Mouse (Mus musculus): Measurements from ENCODE around the gene Rars.
"Not testable (repeated sequence)": the region's sequence is repeated elsewhere in the genome, so short reads cannot be mapped to it uniquely, and the experiment has no call there.

The Rars gene

DNA sequence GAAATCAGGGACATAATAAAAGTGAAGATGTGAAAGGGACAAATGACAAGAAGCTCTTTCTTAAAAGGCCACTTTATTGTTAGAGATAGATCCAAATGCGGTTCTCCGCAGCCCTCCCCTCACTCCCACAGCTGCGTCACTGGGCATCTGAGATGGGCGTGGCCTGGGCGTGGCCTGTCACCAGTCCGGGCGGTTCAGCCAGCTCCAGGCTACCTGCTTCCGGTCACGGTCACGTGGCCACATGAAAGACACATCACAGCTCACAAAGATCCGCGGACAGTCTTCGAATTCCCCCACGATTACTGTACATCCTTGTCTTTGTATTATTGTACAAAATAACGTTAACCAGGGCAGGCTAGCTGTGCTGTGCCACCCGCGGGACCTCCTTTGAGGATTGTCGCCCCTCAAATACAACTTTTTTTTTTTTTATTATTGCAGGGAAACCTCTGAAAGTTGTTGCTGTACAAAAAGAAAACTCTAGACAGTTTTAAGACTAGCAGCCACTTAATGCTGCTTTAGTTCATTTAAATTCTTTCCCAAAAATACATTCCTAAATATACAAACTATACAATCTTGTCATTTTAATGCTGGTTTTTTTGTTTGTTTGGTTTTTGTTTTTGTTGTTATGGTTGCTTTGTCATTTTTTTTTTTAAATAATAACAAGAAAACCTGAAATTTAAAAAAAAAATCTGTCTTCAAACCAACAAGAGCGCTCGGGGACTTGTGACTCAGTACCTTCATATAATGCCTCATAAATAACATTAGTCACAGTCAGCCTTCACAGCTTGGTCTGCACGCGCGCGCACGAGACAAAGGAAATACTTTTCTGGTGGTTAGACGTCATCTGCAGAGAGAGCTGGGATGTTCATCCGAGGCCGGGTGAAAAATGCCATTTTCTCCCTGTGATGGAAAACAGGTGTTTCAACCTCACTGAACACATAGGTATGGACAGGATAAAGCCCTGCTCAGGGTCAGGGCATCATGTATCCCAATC is 4.3 kb upstream of the Rars start:
- peak; percentile 56 to 63 for DNase-seq (ENCODE audit: low spot score in 2 of 2)

DNA sequence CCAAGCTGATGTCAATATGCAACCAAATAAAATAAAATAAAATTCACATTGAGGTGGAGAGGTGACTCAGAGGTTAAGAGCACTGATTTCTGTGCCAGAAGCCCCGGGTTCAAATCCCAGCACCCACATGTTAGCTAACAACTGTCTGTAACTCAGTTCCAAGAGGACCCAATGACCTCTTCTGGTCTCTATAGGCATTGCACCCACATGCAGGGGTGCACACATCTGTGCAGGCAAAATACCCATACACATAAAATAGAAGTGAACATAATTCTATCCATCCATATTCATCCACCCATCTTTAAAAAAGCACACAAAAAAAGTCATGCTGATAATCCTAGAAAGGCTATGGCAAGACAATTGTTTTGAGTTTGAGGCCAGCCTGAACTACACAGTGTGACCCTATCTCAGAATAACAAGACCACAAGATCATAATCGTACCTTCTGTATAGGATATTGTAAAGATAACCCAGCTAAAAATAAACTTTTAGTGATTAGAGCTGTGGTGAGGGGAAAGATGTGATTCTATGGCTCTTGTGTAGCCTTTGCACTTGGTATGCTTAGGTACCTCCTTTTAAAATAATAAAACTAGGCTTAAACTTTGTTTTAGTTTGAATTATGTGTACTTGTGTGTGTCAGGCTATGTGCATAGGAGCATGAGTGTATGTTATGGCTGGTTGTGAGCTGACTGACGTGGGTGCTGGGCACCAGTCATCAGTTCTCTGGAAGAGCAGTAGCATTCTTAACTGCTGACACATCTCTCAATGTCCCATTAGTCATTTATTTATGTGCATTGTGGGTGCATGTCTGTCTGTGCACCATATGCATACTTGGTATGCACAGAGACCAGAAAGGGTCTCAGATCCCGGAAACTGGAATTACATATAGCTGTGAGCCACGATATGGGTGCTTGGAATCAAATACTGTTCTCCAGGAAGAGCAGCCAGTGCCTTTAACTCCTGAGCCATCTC is 3.1 kb upstream of the Rars start:
- no peak for DNase-seq (ENCODE audit: low spot score in 2 of 2)

DNA sequence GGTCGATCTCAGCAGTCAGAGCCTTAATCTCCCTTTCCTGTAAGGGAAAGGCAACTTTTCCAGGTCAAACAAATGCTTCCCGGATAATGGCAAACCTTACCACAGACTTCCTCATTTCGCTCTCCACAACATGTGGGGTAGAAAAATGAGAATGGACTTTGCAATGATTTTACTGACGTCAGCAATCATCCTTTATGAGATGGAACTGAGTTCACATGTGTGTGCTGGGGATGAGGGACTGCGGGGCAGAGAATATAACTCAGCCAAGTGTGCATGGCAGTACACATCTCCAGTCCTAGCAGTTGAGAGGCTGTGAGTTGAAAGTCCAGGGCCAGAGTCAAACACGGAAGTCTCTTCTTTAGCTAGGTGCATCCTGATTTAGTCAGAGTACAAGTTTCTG is 1.0 kb downstream of the Rars start:
- no peak for DNase-seq (ENCODE audit: low spot score in 2 of 2)

DNA sequence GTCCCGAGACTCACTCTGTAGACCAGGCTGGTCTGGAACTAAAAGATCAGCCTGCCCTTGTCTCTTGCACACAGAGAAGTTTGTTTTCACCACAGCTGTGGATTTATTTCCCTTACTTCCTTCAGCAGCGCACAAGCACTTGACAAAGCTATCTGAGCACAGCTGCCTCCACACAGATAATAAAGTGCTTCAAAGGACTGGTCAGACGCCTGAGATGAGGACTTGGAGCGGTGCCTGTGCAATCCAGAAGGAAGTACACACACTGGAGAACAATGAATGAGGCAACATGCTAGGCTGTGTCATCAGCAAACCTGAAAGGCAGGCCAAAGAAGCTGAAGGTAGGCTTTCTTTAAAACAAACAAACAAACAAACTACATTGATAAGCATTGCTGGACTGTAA is 2.2 kb downstream of the Rars start:
- no peak for DNase-seq (ENCODE audit: low spot score in 2 of 2)

DNA sequence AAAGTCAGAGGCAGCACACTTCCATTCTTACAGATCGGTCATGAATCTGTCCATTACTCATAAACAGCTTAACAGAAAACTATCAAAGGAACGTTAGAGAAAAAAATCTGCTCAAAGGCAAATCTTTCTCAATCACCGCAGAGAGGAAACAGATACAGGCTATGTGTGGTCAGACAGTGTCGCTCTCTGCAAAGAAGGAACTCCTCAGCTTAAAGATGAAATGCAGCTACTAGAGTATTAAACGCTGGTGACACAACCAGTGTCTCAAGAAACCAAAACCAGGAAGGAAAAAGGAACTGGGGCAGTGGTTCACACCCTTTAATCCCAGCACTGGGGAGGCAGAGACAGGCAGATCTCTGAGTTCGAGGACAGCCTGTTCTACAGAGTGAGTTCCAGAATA is 6.6 kb downstream of the Rars start:
- no peak for DNase-seq (ENCODE audit: low spot score in 2 of 2)

DNA sequence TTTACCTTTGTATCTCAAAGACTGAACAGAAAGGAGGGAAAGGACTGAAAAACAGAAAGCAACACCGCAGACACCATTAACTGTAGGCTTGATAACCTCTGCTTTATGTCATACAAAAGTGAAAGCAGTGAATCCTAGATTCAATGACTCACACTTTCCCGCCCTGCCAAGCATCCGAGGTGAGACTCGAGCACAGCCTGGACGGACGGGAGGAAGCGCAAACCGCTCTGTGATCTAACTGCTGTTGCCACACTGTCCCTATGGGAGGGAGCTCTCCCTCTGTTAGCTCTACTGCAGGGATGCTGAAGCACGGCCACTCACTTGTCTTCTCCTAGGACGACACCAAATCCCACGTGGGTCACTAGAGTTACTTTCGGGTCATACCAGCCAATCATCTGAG is 18.0 kb downstream of the Rars start:
- DNase-seq (ENCODE audit: low spot score in 2 of 2) = no peak

DNA sequence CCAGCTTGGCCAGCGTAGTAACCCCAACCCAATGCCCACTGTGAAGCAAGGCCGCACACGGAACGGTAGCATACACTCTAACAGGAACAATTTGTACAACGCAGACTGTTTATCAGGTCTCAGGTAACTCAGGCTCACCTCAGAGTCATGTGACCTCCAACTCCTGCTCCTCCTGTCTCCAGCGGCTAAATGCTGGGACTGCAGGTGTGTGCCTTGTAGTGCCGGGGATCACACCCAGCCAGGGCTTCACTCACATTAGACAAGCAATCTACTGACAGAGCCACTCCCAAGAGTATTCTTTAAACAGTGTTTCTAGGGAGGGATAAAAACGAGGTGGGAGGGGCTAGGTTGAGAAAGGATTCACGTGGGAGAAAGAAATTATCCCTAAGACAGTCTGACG is 22.8 kb downstream of the Rars start:
- DNase-seq (ENCODE audit: low spot score in 2 of 2) = no peak

DNA sequence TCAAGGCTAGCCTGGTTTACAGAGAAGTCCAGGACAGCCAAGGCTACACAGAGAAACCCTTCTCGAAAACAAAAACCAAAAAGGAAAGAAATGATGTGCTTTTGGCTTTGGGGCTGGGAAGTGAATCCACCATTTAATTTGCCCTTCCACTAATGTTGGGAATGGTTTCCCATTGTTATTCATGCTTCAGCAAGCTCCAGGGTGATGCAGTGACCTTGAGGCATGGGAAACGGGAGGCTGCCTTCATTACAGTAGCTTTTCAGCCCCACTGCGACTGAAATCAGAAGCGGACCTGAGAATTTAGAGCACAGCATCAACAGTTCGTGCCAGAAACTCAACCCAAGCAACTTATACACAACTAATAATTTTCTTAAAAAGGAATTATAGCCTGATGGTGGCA is 33.0 kb downstream of the Rars start:
- DNase-seq (ENCODE audit: low spot score in 2 of 2) = no peak

DNA sequence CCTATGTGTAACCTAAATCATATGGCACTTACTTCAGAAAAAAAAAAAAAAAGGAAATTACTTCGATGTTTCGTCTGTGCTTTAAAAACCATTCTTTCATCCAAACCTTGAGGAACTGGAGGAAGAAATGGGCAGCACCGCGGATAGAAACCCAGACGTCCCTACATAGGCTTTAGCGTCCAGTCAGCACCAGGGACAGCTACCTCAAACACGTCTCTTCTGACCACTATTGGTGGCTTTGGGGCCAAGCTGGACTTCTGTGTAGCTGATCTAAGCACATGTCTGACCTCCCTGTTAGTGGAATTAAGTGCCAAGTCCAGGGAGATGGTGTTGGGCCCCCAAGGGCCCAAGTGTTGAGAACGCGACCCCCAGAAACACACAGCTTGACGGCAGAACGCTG is 35.4 kb downstream of the Rars start, which contains the start of gene Fbll1:
TSS of gene Fbll1 (minus strand) at position 11 of the 400 bp plus-strand sequence.
- DNase-seq (ENCODE audit: low spot score in 2 of 2) = no peak

DNA sequence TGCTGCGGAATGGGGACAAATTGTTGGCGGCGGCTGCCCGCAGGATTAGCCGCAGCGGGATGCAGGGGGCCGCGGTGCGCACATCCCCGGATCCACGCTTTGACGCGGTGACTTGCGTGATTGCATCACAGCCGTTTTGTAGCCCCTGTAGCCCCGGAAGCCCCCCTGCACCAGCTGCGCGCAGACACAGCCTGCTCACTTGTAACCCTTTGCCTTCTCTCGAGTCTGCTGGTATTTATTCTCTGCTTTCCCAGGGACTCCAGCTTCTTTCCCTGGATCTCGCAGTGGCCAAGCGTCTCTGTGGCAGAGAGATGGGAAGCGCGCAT is 35.8 kb downstream of the Rars start:
- peak in 1 of 2 experiments; percentile 12 for DNase-seq (ENCODE audit: low spot score in 2 of 2)

DNA sequence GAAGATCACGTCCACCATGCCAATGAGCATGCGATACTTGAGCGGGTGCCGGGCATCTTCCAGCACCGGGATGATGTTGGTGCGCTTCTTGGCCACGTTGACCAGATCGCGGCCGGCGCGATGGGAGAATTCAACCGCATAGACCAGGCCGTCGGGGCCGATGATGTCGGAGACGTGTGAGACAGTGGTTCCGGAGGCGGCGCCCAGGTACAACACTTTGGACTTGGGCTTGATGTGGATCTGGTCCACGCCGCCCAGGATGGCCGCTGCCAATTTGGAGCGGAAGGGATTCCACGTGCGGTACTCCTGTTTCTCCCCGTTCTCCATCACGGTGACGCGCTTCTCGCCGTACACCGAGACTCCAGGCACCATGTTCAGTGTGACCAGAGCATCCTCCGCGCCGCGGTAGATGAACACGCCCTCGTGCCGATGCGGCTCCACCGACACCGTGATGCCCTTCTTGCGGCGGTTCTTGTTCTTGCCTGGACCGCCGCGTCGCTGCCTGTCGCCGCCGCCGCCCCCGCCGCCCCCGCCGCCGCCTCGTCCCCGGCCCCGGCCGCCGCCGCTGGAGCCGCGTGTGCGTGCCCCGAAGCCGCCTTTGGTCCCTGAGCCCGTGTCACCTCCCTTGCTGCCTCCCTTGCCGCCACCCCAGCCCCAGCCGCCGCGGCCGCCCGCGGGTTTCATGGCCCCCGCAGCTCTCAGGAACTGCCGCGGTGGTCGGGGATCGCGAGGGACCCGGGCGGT is 36.4 kb downstream of the Rars start:
- DNase-seq (ENCODE audit: low spot score in 2 of 2) = no peak

DNA sequence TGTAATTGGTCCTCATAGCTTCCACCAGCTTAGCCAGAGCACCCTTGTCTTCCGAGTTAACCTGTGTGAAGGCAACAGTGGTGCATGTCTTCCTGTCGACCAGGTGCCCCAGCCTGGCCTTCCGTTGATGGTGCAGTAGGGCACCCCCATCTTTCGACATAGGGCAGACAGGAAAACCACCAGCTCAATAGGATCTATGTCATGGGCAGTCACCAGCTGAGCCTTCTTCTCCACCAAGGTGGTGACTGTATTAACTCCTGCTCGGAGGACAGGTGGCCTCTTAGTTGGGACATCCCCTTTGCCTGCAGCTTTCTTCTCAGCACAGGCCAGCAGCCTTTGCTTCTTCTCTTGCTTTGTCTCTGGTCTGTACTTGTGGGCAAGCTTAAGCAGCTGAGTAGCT is 41.5 kb downstream of the Rars start:
- not testable (repeated sequence) for DNase-seq (ENCODE audit: low spot score in 2 of 2)

DNA sequence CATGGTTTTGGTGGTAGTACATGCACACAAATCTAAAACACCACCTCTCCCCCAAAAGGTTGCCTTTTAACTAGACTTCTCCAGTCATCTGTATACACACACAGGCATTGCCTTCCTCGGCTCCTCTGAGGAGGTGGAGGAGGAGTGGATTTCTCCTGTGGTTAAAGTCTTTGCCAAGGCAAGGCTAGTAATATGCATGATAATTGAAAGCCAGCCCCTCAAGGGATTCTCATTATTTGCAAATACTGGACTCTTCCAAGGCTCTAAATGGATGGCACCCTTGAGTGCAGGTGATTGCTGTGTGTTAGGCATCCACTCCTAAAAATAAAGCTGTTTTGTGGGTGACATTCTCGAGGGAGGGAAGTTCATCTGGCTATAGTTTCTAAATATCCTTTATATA is 45.9 kb downstream of the Rars start:
- DNase-seq (ENCODE audit: low spot score in 2 of 2) = no peak

DNA sequence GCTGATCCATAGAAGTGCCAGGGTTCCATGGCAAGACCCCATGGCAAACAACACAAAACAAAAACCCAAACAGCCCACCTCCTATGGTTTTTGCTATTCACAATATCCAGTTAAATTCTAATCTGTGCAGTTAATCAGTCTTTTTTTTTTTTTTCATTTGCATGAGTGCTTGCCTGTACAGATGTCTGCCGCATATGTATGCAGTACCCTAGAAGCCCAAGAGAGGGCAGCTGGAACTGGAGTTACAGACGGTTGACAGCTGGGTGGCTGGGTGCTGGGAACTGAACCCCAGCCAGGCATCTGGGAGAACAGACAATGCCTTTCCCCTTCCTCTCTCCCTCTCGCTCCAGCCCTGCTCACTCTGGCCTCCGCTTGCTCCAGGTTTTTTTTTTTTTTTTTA is 49.8 kb downstream of the Rars start:
- no peak for DNase-seq (ENCODE audit: low spot score in 2 of 2)

DNA sequence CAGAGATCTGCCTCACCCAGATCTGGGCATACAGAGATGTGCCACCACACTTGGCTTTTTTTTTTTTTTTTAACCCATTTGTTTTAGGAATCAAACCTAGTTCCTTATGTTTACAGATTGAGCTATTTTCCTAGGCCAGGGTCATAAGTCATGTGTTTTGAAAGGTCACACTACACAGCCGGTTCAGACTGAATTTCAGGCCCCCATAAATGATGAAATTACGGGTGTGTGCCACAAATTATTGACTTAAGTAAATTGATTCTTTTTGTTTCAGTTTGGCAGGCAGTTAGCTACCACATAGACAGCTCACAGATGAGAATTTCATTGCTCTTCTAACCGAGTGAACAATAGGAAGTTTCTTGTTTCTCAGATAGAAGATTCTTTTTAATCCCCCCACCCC is 50.3 kb downstream of the Rars start:
- no peak for DNase-seq (ENCODE audit: low spot score in 2 of 2)

DNA sequence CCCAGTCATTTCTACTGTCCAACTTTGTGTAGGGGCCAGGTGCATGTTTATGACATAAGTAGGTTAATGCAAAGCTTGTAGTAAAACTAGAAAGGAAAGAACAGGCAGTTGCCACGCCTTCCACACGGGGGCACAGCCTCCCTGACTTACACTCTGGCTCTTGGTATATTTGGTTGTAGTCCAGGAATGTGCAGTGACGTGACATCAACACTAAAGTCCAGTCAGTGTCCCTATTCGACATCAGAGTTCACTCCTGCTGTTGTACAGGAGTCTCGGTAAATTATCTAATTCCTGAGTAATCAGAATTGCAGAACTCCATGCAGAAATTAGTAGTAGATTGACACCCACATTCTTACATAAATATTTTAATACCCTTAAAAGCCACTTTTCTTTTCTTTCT is 51.3 kb downstream of the Rars start:
- DNase-seq (ENCODE audit: low spot score in 2 of 2) = no peak

DNA sequence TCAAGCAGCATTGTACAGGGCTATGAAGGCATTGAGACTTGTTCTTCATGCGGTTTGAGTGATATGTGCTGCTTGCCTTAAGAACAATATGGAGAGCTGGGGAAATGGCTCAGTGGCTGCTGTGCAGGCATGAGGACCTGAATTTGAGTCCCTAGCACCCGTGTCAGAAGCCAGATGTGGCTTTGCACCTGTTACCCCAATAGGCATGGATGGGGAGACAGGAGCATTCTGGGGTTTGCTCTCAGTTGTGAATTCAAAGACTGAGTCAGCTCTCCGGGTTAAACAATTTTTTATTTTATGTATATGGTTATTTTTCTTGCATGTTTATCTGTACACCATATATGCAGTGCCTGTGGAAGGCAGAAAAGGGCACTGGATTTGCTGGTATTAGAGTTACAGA is 51.9 kb downstream of the Rars start:
- no peak for DNase-seq (ENCODE audit: low spot score in 2 of 2)

DNA sequence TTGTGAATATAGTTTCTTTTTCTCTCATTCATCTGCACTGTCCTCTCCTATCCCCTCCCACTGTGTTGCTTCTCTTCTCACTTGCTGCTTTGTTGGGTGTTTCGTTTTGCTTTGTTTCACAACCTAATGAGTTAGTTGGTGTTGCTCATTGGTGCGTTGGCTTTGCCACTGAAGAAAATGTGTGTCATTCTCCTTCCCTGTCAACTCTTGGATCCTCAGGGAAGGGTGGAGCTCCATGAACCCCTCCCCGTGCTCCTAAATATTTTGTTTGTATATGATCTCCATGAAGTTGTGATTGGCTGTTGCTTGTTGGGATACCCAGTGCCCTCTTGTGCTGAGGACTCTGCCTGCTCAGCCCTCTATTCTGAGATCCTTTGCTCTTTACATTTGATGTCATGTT is 54.0 kb downstream of the Rars start:
- no peak for DNase-seq (ENCODE audit: low spot score in 2 of 2)

DNA sequence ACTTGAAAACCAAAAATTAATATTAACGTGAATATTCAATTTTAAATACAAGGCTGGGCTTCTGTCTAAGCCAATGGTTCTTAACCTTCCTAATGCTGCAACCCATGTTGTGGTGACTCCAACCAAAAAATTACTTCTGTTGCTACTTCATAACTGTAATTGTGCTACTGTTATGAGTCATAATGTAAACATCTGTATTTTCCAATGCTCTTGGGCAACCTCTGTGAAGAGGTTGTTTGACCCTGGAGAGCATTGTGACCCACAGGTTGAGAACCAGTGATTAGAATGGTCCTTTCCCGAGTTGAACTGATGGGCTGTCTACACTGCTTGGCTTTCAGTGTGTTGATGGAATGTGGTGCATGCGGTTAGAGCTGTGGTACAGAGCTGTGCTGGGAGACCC is 57.9 kb downstream of the Rars start:
- no peak for DNase-seq (ENCODE audit: low spot score in 2 of 2)

DNA sequence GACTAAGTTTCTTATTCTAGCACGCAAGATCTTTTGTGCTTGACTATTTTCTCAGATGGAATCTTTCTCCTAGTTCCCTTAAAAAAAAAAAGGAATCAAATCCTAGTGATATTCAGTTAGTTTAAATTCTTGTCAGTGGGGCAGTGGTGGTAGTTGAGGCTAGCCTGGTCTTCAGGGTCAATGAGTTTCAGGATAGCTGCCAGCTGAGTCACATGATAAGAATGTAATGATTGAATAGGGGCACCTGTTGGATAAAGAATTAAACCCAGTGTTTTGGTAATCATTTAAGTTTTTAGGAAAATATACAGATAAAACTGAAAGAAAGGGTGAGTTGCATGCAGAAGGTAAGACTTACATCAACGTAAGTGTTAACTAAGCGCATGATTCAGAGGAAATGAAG is 58.7 kb downstream of the Rars start:
- no peak for DNase-seq (ENCODE audit: low spot score in 2 of 2)

DNA sequence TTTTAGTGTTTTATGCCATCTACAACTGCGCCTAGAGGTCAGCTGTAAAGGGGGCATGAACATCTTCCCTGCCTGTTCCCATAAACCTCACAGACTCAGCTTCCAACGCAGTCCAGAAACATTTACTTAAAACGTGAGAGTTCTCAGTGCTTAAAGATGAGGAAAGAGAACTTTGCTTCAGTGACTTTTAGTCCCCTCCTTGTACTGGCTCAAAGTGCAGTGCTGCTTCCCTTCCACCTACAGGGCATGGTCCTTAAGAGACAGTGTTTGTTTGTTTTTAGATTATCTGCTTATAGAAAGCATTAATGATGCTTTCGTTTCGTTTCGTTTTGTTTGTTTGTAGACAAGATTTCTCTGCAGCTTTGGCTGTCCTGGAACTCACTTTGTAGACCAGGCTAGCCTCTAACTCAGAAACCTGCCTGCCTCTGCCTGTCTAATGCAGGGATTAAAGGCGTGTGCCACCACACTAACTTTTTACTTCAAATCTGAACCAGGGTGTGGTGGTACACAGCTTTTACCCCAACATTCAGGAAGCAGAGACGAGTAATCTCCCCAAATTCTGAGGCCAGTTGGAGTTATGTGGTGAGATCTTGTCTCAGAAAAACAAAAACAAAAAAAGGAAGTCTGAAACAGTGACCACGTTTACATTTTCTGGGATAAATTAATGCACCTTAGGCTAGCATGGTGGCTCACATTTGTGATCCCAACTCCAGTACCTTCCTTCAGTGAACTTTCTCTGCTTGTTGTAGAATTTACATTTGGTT is 63.4 kb downstream of the Rars start:
- DNase-seq (ENCODE audit: low spot score in 2 of 2) = no peak
